Mouse (Mus musculus): ENCODE measurements around the gene Adgre5. TPM values are rescaled to one million over a fixed set of nuclear protein-coding genes. Genes with fewer than 3 reads are reported as not detected.

Adgre5 gene
- total RNA-seq, 2 experiments from 2014 or later, result 7.4 to 11.0 TPM

- DNase-seq (ENCODE audit: extremely low spot score in 1 of 2, low spot score in 1 of 2), result no peak
These were observed 15.5 kb downstream of the Adgre5 start for GRCm38 (mm10) chr8:83725521-83726102.

- DNase-seq (ENCODE audit: extremely low spot score in 1 of 2, low spot score in 1 of 2), result peak; percentile 66 to 78
These were observed 16.2 kb downstream of the Adgre5 start for GRCm38 (mm10) chr8:83724697-83725482.

GRCm38 (mm10) chr8:83723447-83724083, 17.6 kb downstream of the Adgre5 start:
- DNase-seq (ENCODE audit: extremely low spot score in 1 of 2, low spot score in 1 of 2), result no peak

GRCm38 (mm10) chr8:83722631-83723030, 18.5 kb downstream of the Adgre5 start:
- DNase-seq (ENCODE audit: extremely low spot score in 1 of 2, low spot score in 1 of 2), result no peak

- no peak for DNase-seq (ENCODE audit: extremely low spot score in 1 of 2, low spot score in 1 of 2)
These were observed 19.6 kb downstream of the Adgre5 start for GRCm38 (mm10) chr8:83721405-83722025.

GRCm38 (mm10) chr8:83719693-83720092, 21.4 kb downstream of the Adgre5 start:
- no peak for DNase-seq (ENCODE audit: extremely low spot score in 1 of 2, low spot score in 1 of 2)

- no peak for DNase-seq (ENCODE audit: extremely low spot score in 1 of 2, low spot score in 1 of 2)
These were observed 22.1 kb downstream of the Adgre5 start for GRCm38 (mm10) chr8:83719048-83719447.

- no peak for DNase-seq (ENCODE audit: extremely low spot score in 1 of 2, low spot score in 1 of 2)
These were observed 24.6 kb downstream of the Adgre5 start for GRCm38 (mm10) chr8:83716563-83716962.

- DNase-seq (ENCODE audit: extremely low spot score in 1 of 2, low spot score in 1 of 2), result no peak
These were observed 25.4 kb downstream of the Adgre5 start for GRCm38 (mm10) chr8:83715771-83716170.

GRCm38 (mm10) chr8:83715031-83715690, 26.0 kb downstream of the Adgre5 start, which contains the start of gene Ddx39:
Gene Ddx39 (plus strand): TSS chr8:83715177.
- DNase-seq (ENCODE audit: extremely low spot score in 1 of 2, low spot score in 1 of 2), result peak; percentile 78 to 95

- no peak for DNase-seq (ENCODE audit: extremely low spot score in 1 of 2, low spot score in 1 of 2)
These were observed 26.5 kb downstream of the Adgre5 start for GRCm38 (mm10) chr8:83714676-83715030.

- DNase-seq (ENCODE audit: extremely low spot score in 1 of 2, low spot score in 1 of 2), result no peak
These were observed 33.6 kb downstream of the Adgre5 start for GRCm38 (mm10) chr8:83707554-83707953.

- no peak for DNase-seq (ENCODE audit: extremely low spot score in 1 of 2, low spot score in 1 of 2)
These were observed 34.7 kb downstream of the Adgre5 start for GRCm38 (mm10) chr8:83706411-83706810.

GRCm38 (mm10) chr8:83703426-83703825, 37.7 kb downstream of the Adgre5 start:
- DNase-seq (ENCODE audit: extremely low spot score in 1 of 2, low spot score in 1 of 2), result no peak

- no peak for DNase-seq (ENCODE audit: extremely low spot score in 1 of 2, low spot score in 1 of 2)
These were observed 40.6 kb downstream of the Adgre5 start for GRCm38 (mm10) chr8:83700423-83701085.

GRCm38 (mm10) chr8:83699566-83699965, 41.6 kb downstream of the Adgre5 start:
- no peak for DNase-seq (ENCODE audit: extremely low spot score in 1 of 2, low spot score in 1 of 2)

- DNase-seq (ENCODE audit: extremely low spot score in 1 of 2, low spot score in 1 of 2), result peak; percentile 50 to 51
These were observed 42.3 kb downstream of the Adgre5 start, which contains the start of gene Pkn1 for GRCm38 (mm10) chr8:83698661-83699453. Gene Pkn1 (minus strand): TSS chr8:83699179.

- no peak for DNase-seq (ENCODE audit: extremely low spot score in 1 of 2, low spot score in 1 of 2)
These were observed 42.9 kb downstream of the Adgre5 start for GRCm38 (mm10) chr8:83698291-83698660.
